Mouse (Mus musculus) gastrocnemius, postnatal 10 days (tissue): ENCODE results near the gene Sh3bgrl3. TPM values are rescaled to one million over a fixed set of nuclear protein-coding genes. Genes with fewer than 3 reads are reported as not detected.

Experiments used
- DNase-seq: peaks from one replicate; pipeline ENCODE4 v3.0.0; 2021; ENCODE audit warnings: mixed read lengths
- total RNA-seq, 2 experiments: library from RNA; stranded (reverse); gene quantifications; 2 replicates each; pipeline ENCODE4 v1.2.3; 2021

Gene Sh3bgrl3
- total RNA-seq, 2 experiments from 2014 or later: 44.9 to 59.6 TPM

DNA sequence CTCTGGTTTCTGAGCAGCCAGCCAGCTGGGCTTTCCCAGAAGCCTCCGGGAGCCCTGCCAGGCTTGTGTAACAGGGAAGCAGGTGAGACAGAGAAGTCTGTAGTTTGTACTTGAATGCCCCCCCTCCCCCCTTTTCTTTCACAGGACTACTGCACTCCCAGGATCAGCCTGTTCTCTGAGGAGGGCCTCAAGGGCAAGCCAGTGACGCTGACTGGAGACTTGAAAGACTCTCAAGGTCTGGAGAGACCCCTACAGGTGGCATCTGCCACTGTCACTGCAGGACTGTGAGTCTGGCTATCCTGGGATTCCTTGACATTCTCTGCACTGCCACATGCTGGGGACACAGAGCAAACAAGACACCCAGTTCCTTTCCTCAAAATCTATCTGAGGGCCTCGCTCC, 49.9 kb downstream of the Sh3bgrl3 start:
- DNase-seq: no peak

Other genes starting within 250 kb of the Sh3bgrl3 start
- gene Rps6ka1, start 241.0 kb downstream of the Sh3bgrl3 start, total RNA-seq: 1 to 10 TPM; 7.2 to 8.1 TPM
- gene Hmgn2, start 160.1 kb downstream of the Sh3bgrl3 start, total RNA-seq: 100 to 1,000 TPM; 225 to 257 TPM
- gene Dhdds, start 127.9 kb downstream of the Sh3bgrl3 start, total RNA-seq: 10 to 100 TPM; 16.7 to 17.5 TPM
- 1 to 10 TPM; 1.7 to 2.8 TPM for gene Lin28a, start 109.9 kb downstream of the Sh3bgrl3 start, total RNA-seq
- not detected for gene Zfp683, start 75.0 kb downstream of the Sh3bgrl3 start, total RNA-seq
- not detected for gene Crybg2, start 68.0 kb downstream of the Sh3bgrl3 start, total RNA-seq
- gene Cd52, start 33.7 kb downstream of the Sh3bgrl3 start, total RNA-seq: 1 to 10 TPM in 1 of 2 experiments, under 1 TPM in 1; 0.70 to 2.1 TPM
- 1 to 10 TPM in 1 of 2 experiments, under 1 TPM in 1; 0.73 to 1.7 TPM for gene Ubxn11, start 26.2 kb downstream of the Sh3bgrl3 start, total RNA-seq
- 10 to 100 TPM; 50.5 to 55.0 TPM for gene Cep85, start 58.3 kb upstream of the Sh3bgrl3 start, total RNA-seq
- gene Gm7534, start 74.2 kb upstream of the Sh3bgrl3 start, total RNA-seq: not detected
- 1 to 10 TPM in 1 of 2 experiments, not detected in 1; 1.1 TPM for gene Catsper4, start 98.6 kb upstream of the Sh3bgrl3 start, total RNA-seq
- 1 to 10 TPM; 3.3 to 5.2 TPM for gene Cnksr1, start 109.6 kb upstream of the Sh3bgrl3 start, total RNA-seq
- gene E130218I03Rik, start 114.9 kb upstream of the Sh3bgrl3 start, total RNA-seq: not detected
- 1 to 10 TPM; 3.4 to 4.3 TPM for gene Zfp593, start 116.8 kb upstream of the Sh3bgrl3 start, total RNA-seq
- not detected for gene Gm30191, start 118.1 kb upstream of the Sh3bgrl3 start, total RNA-seq
- 1 to 10 TPM; 5.1 to 6.0 TPM for gene Grrp1, start 125.3 kb upstream of the Sh3bgrl3 start, total RNA-seq
- gene Pdik1l, start 159.1 kb upstream of the Sh3bgrl3 start, total RNA-seq: 1 to 10 TPM; 5.8 to 8.4 TPM
- gene Trim63, start 186.3 kb upstream of the Sh3bgrl3 start, total RNA-seq: 100 to 1,000 TPM in 1 of 2 experiments, 10 to 100 TPM in 1; 78.5 to 107 TPM
- gene Slc30a2, start 214.4 kb upstream of the Sh3bgrl3 start, total RNA-seq: under 1 TPM; 0.29 to 0.66 TPM